ENCODE assay signal across 34 mouse cellular contexts in genomic region chr4:134352929-134353328, GRCm38 (mm10). TPM values are rescaled to one million over a fixed set of nuclear protein-coding genes. Genes with fewer than 3 reads are reported as not detected.
DNase-seq lines count a peak whose midpoint lies in the region; ATAC-seq and TF ChIP-seq lines count a peak whose summit lies in the region.
"Had no signal": no experiment of that assay in that cellular context is flagged by ENCODE, and none has a peak within 500 bp of the region (broad histone marks: within the 10 kb centered on the region; RNA-seq: fewer than 3 reads in every experiment).

No protein-coding gene starts in this region.

- no peak overlapping the region for H3K9ac ChIP-seq in intestine, embryonic 15.5 days
- H3K9ac ChIP-seq: embryonic facial prominence, embryonic 13.5 days; forebrain, embryonic 13.5 days; heart, embryonic 12.5 days; heart, embryonic 15.5 days; hindbrain, embryonic 14.5 days had no signal

- WGBS in heart, embryonic 10.5 days, result 79% methylated on average over 7 of the region's 7 CpGs
- 42% methylated on average over 7 of the region's 7 CpGs for WGBS in intestine, embryonic 15.5 days
- WGBS in small intestine, adult 2 months, result 69% methylated on average over 7 of the region's 7 CpGs
- 87% methylated on average over 7 of the region's 7 CpGs for WGBS in midbrain, embryonic 10.5 days

- no peaks in the 10 kb centered on the region for H3K9me3 ChIP-seq in heart, embryonic 10.5 days
- H3K9me3 ChIP-seq in intestine, embryonic 15.5 days, result no peaks in the 10 kb centered on the region
- H3K9me3 ChIP-seq in midbrain, embryonic 10.5 days (replicated peaks), result no peaks in the 10 kb centered on the region
- H3K9me3 ChIP-seq: embryonic facial prominence, embryonic 10.5 days; embryonic facial prominence, embryonic 13.5 days; forebrain, embryonic 13.5 days; heart, embryonic 12.5 days; heart, embryonic 15.5 days had no signal

- no peak for DNase-seq in heart, embryonic 10.5 days (ENCODE audit: low spot score)
- DNase-seq in heart, postnatal 36 days, result no peak
- DNase-seq in kidney, postnatal 4 days, result peak; percentile 22 to 37
- DNase-seq in kidney, adult 11 months, result no peak
- DNase-seq in midbrain, embryonic 10.5 days (ENCODE audit: low spot score), result no peak
- no peak for DNase-seq in adrenal gland, postnatal 25 days
- DNase-seq: adrenal gland, adult 8-10 months; adrenal gland, postnatal 36 days; B cell, adult 2 months; cerebellum, adult 11 months; cerebellum, adult 8-10 months; cerebellum, postnatal 10 days; cerebellum, postnatal 36 days; embryo, embryonic 11 days; gastrocnemius, postnatal 14 days; heart, adult 2 months; heart, postnatal 10 days; heart, postnatal 4 days; kidney, adult 8-10 months had no signal

- no peak overlapping the region for H3K4me2 ChIP-seq in intestine, embryonic 15.5 days (replicated peaks)
- H3K4me2 ChIP-seq: embryonic facial prominence, embryonic 13.5 days; forebrain, embryonic 13.5 days; heart, embryonic 12.5 days; heart, embryonic 15.5 days; hindbrain, embryonic 14.5 days had no signal

- peak overlapping the region; percentile 84; the same call in 1 of the 2 replicates for H3K27ac ChIP-seq in heart, embryonic 10.5 days
- H3K27ac ChIP-seq in intestine, embryonic 15.5 days, result peak overlapping the region; percentile 73
- H3K27ac ChIP-seq in small intestine, adult 2 months (ENCODE audit: insufficient read depth, low read depth, low read length), result peak overlapping the region; percentile 82; the same call in 1 of the 2 replicates
- no peak overlapping the region for H3K27ac ChIP-seq in midbrain, embryonic 10.5 days (replicated peaks)
- H3K27ac ChIP-seq: embryonic facial prominence, embryonic 13.5 days; forebrain, embryonic 13.5 days; heart, adult 2 months; heart, embryonic 15.5 days; hindbrain, embryonic 14.5 days; hindbrain, postnatal 0 days had no signal

- TF ChIP-seq CTCF in small intestine, adult 2 months (IDR thresholded peaks at IDR 0.05; ENCODE audit: extremely low read depth, insufficient read length, insufficient replicate concordance, low read depth, low read length), result no peak

- peaks cover 69% of the 10 kb centered on the region for H3K4me1 ChIP-seq in heart, embryonic 10.5 days
- peaks cover 46% of the 10 kb centered on the region for H3K4me1 ChIP-seq in intestine, embryonic 15.5 days (replicated peaks)
- H3K4me1 ChIP-seq in small intestine, adult 2 months (ENCODE audit: control insufficient read depth, insufficient read depth, insufficient read length, low read length), result peaks cover 40% of the 10 kb centered on the region
- H3K4me1 ChIP-seq in midbrain, embryonic 10.5 days, result peaks cover 27% of the 10 kb centered on the region

- peaks cover 13% of the 10 kb centered on the region for H3K27me3 ChIP-seq in heart, embryonic 10.5 days (ENCODE audit: insufficient read depth, poor library complexity, severe bottlenecking)
- H3K27me3 ChIP-seq in intestine, embryonic 15.5 days (replicated peaks), result no peaks in the 10 kb centered on the region
- no peaks in the 10 kb centered on the region for H3K27me3 ChIP-seq in small intestine, adult 2 months (ENCODE audit: control insufficient read depth, insufficient read depth, low read length)
- H3K27me3 ChIP-seq in midbrain, embryonic 10.5 days (ENCODE audit: low read depth, poor library complexity, severe bottlenecking), result peaks cover 17% of the 10 kb centered on the region

- intact Hi-C loops in heart, postnatal 36 days (cut with DNase I), result no loop called here

- no peak overlapping the region for H3K4me3 ChIP-seq in heart, embryonic 10.5 days
- H3K4me3 ChIP-seq in intestine, embryonic 15.5 days (replicated peaks), result no peak overlapping the region
- H3K4me3 ChIP-seq in small intestine, adult 2 months (ENCODE audit: low read depth, low read length), result no peak overlapping the region
- H3K4me3 ChIP-seq in midbrain, embryonic 10.5 days, result no peak overlapping the region
- H3K4me3 ChIP-seq: embryonic facial prominence, embryonic 10.5 days; embryonic facial prominence, embryonic 13.5 days; erythroblast, embryonic 14.5 days; forebrain, embryonic 13.5 days; heart, adult 2 months; heart, embryonic 12.5 days; heart, embryonic 15.5 days had no signal

- H3K36me3 ChIP-seq in heart, embryonic 10.5 days, result no peaks in the 10 kb centered on the region
- H3K36me3 ChIP-seq in intestine, embryonic 15.5 days, result no peaks in the 10 kb centered on the region
- peaks cover 14% of the 10 kb centered on the region for H3K36me3 ChIP-seq in small intestine, adult 2 months (ENCODE audit: control insufficient read depth, insufficient read depth, low read length)
- no peaks in the 10 kb centered on the region for H3K36me3 ChIP-seq in midbrain, embryonic 10.5 days
- H3K36me3 ChIP-seq: embryonic facial prominence, embryonic 10.5 days; embryonic facial prominence, embryonic 13.5 days; heart, embryonic 12.5 days; heart, embryonic 15.5 days had no signal

- TF ChIP-seq POLR2A in small intestine, adult 2 months (IDR thresholded peaks at IDR 0.05; ENCODE audit: low read depth, low read length), result no peak

- no peak for ATAC-seq in intestine, embryonic 15.5 days
- ATAC-seq: activated CD4-positive, CD25-positive, alpha-beta regulatory T cell, adult 4 months; forebrain, embryonic 13.5 days; forebrain, embryonic 16.5 days; hindbrain, postnatal 0 days had no signal

RNA-seq across cellular contexts. Expression of gene Slc30a2, which starts 9.9 kb away (rescaled TPM):
- polyA plus RNA-seq in heart, embryonic 10.5 days (2016; fragmentation: Nextera tagmentation; extraction: Ambion mirVana), result 0.09 and 0.36 TPM in 2 replicates
- total RNA-seq in heart, postnatal 36 days (2021), result under 1 TPM; 0.35 to 0.50 TPM
- 4.4 and 4.5 TPM in 2 replicates for polyA plus RNA-seq in intestine, embryonic 15.5 days (2015; fragmentation: Nextera tagmentation; extraction: Ambion mirVana)
- 25.8 and 57.1 TPM in 2 replicates for polyA plus RNA-seq in small intestine, adult 2 months (2012; rRNA removed)
- polyA plus RNA-seq in midbrain, embryonic 10.5 days (2016; fragmentation: Nextera tagmentation; extraction: Ambion mirVana), result 0.10 TPM in 1 of 2 replicates, not detected in the other
- total RNA-seq in adrenal gland, postnatal 25 days (2021), result 21.1 and 21.5 TPM in 2 replicates
- total RNA-seq: hindbrain, postnatal 0 days had no signal
- polyA plus RNA-seq: erythroblast, embryonic 14.5 days; forebrain, embryonic 13.5 days; hindbrain, embryonic 11.5 days had no signal

RNA-seq across cellular contexts. Expression of gene Extl1, which starts 30.7 kb away (rescaled TPM):
- 1.9 and 2.8 TPM in 2 replicates for polyA plus RNA-seq in heart, embryonic 10.5 days (2016; fragmentation: Nextera tagmentation; extraction: Ambion mirVana)
- 10 to 100 TPM; 17.3 to 20.0 TPM for total RNA-seq in heart, postnatal 36 days (2021)
- polyA plus RNA-seq in intestine, embryonic 15.5 days (2015; fragmentation: Nextera tagmentation; extraction: Ambion mirVana), result 1.4 and 1.5 TPM in 2 replicates
- polyA plus RNA-seq in small intestine, adult 2 months (2012; rRNA removed), result 1.5 and 1.7 TPM in 2 replicates
- polyA plus RNA-seq in midbrain, embryonic 10.5 days (2016; fragmentation: Nextera tagmentation; extraction: Ambion mirVana), result 0.23 and 0.39 TPM in 2 replicates
- 1.7 and 2.1 TPM in 2 replicates for total RNA-seq in adrenal gland, postnatal 25 days (2021)
- polyA plus RNA-seq: erythroblast, embryonic 14.5 days had no signal

RNA-seq across cellular contexts. Expression of gene Trim63, which starts 38.0 kb away (rescaled TPM):
- 47.5 and 77.0 TPM in 2 replicates for polyA plus RNA-seq in heart, embryonic 10.5 days (2016; fragmentation: Nextera tagmentation; extraction: Ambion mirVana)
- 100 to 1,000 TPM; 234 to 314 TPM for total RNA-seq in heart, postnatal 36 days (2021)
- polyA plus RNA-seq in intestine, embryonic 15.5 days (2015; fragmentation: Nextera tagmentation; extraction: Ambion mirVana), result 0.68 and 1.0 TPM in 2 replicates
- polyA plus RNA-seq in small intestine, adult 2 months (2012; rRNA removed), result 0.46 TPM in 1 of 2 replicates, not detected in the other
- 0.36 and 0.87 TPM in 2 replicates for polyA plus RNA-seq in midbrain, embryonic 10.5 days (2016; fragmentation: Nextera tagmentation; extraction: Ambion mirVana)
- total RNA-seq in adrenal gland, postnatal 25 days (2021), result not detected in 2 replicates
- total RNA-seq: adrenal gland, adult 8-10 months; adrenal gland, postnatal 36 days; MEL had no signal
- polyA plus RNA-seq: activated CD4-positive, CD25-positive, alpha-beta regulatory T cell, adult 4 months; erythroblast, embryonic 14.5 days; forebrain, embryonic 13.5 days; intestine, embryonic 14.5 days had no signal

RNA-seq across cellular contexts. Expression of gene Pafah2, which starts 43.2 kb away (rescaled TPM):
- polyA plus RNA-seq in heart, embryonic 10.5 days (2016; fragmentation: Nextera tagmentation; extraction: Ambion mirVana), result 8.0 and 9.6 TPM in 2 replicates
- total RNA-seq in heart, postnatal 36 days (2021), result 1 to 10 TPM; 6.8 to 8.0 TPM
- 42.4 and 42.6 TPM in 2 replicates for polyA plus RNA-seq in intestine, embryonic 15.5 days (2015; fragmentation: Nextera tagmentation; extraction: Ambion mirVana)
- 12.9 and 20.5 TPM in 2 replicates for polyA plus RNA-seq in small intestine, adult 2 months (2012; rRNA removed)
- 7.2 and 8.9 TPM in 2 replicates for polyA plus RNA-seq in midbrain, embryonic 10.5 days (2016; fragmentation: Nextera tagmentation; extraction: Ambion mirVana)
- 7.9 and 9.1 TPM in 2 replicates for total RNA-seq in adrenal gland, postnatal 25 days (2021)
- polyA plus RNA-seq: erythroblast, embryonic 14.5 days had no signal

Comparison
In these comparisons a context has a peak if more than half of its experiments do, and no peak if none do; other contexts are left out.
1. DNase-seq: peak in kidney, postnatal 4 days (2 of 2); none in heart, embryonic 10.5 days (single experiment), heart, postnatal 36 days (0 of 2), kidney, adult 11 months (single experiment), midbrain, embryonic 10.5 days (single experiment) and adrenal gland, postnatal 25 days (single experiment).
2. RNA of gene Trim63, which starts 38.0 kb away (polyA plus RNA-seq): 47.5 to 77.0 TPM in heart, embryonic 10.5 days; 0.68 to 1.0 TPM in intestine, embryonic 15.5 days, 0.46 TPM in small intestine, adult 2 months and 0.36 to 0.87 TPM in midbrain, embryonic 10.5 days; every median in the first group is over 10 times any median in the second.